Mouse (Mus musculus) v-Abl transformed pro-B cells (cell line): ENCODE measurements around the gene Rplp0.
"Not testable (repeated sequence)": the region's sequence is repeated elsewhere in the genome, so short reads cannot be mapped to it uniquely, and the experiment has no call there.

Experiments used
- in situ Hi-C, 2 experiments: fragments of 400-800 bp; cut with MboI; formaldehyde crosslinking; loops; one replicate each; pipeline ENCODE4 v1.15.1; 2025; ENCODE audit not compliant: unreplicated experiment in 2 of 2

Gene Rplp0

GRCm38 (mm10) chr5:115577686-115578085 lies 18.4 kb downstream of the Rplp0 start:
- in situ Hi-C loops = not testable (repeated sequence)

GRCm38 (mm10) chr5:115578922-115579321 lies 19.7 kb downstream of the Rplp0 start:
- in situ Hi-C loops = no loop called here

- in situ Hi-C loops = no loop called here
Observed at GRCm38 (mm10) chr5:115579363-115579762, 20.1 kb downstream of the Rplp0 start.

- in situ Hi-C loops = no loop called here
Observed at GRCm38 (mm10) chr5:115580229-115581001, 21.1 kb downstream of the Rplp0 start.

GRCm38 (mm10) chr5:115581662-115582061 lies 22.4 kb downstream of the Rplp0 start:
- in situ Hi-C loops = no loop called here

- in situ Hi-C loops = no loop called here
Observed at GRCm38 (mm10) chr5:115585616-115586015, 26.3 kb downstream of the Rplp0 start.

GRCm38 (mm10) chr5:115586166-115586565 lies 26.9 kb downstream of the Rplp0 start:
- in situ Hi-C loops = no loop called here

GRCm38 (mm10) chr5:115586780-115587179 lies 27.5 kb downstream of the Rplp0 start:
- in situ Hi-C loops = no loop called here

- in situ Hi-C loops = no loop called here
Observed at GRCm38 (mm10) chr5:115591028-115591427, 31.8 kb downstream of the Rplp0 start.

GRCm38 (mm10) chr5:115591506-115591905 lies 32.2 kb downstream of the Rplp0 start:
- in situ Hi-C loops = no loop called here

- in situ Hi-C loops = no loop called here
Observed at GRCm38 (mm10) chr5:115603561-115603960, 44.3 kb downstream of the Rplp0 start.

GRCm38 (mm10) chr5:115611566-115611965 lies 52.3 kb downstream of the Rplp0 start:
- in situ Hi-C loops = no loop called here
